Mouse (Mus musculus): Measurements from ENCODE around the gene Tubb4b. TPM values are rescaled to one million over a fixed set of nuclear protein-coding genes. Genes with fewer than 3 reads are reported as not detected.

The Tubb4b gene
- polyA plus RNA-seq, 1 experiment from 2014 or later: 392 TPM

GRCm38 (mm10) chr2:25195211-25196156 lies 29.0 kb downstream of the Tubb4b start:
- Histone ChIP-seq H3K27ac (no peak overlapping the region), H3K9ac (replicated peaks) (no peak overlapping the region), H3K36me3 (peaks cover 25% of the 10 kb centered on the region), H3K4me1 (replicated peaks) (peaks cover 9% of the 10 kb centered on the region; the same call in 1 of the 2 replicates), H3K27me3 (peaks cover 43% of the 10 kb centered on the region), H3K4me2 (replicated peaks) (0 out of 2 replicates have a peak overlapping the region, but pooled peaks have one; percentile 3), H3K9me3 (no peaks in the 10 kb centered on the region), H3K4me3 (replicated peaks) (no peak overlapping the region)
- 22% methylated on average over 55 of the region's 55 CpGs for WGBS
- no peak for ATAC-seq

GRCm38 (mm10) chr2:25194486-25195171 lies 29.9 kb downstream of the Tubb4b start:
- Histone ChIP-seq H3K9me3 (no peaks in the 10 kb centered on the region), H3K36me3 (peaks cover 16% of the 10 kb centered on the region), H3K9ac (replicated peaks) (no peak overlapping the region), H3K27me3 (peaks cover 43% of the 10 kb centered on the region), H3K4me2 (replicated peaks) (no peak overlapping the region), H3K4me1 (replicated peaks) (peaks cover 9% of the 10 kb centered on the region; the same call in 1 of the 2 replicates), H3K4me3 (replicated peaks) (no peak overlapping the region), H3K27ac (no peak overlapping the region)
- WGBS: 83% methylated on average over 17 of the region's 17 CpGs
- no peak for ATAC-seq

GRCm38 (mm10) chr2:25194006-25194405 lies 30.5 kb downstream of the Tubb4b start:
- H3K36me3 ChIP-seq: peaks cover 11% of the 10 kb centered on the region
- no peak overlapping the region for H3K4me2 ChIP-seq (replicated peaks)
- H3K9ac ChIP-seq (replicated peaks): no peak overlapping the region
- H3K27me3 ChIP-seq: peaks cover 43% of the 10 kb centered on the region
- H3K27ac ChIP-seq: no peak overlapping the region
- H3K4me1 ChIP-seq (replicated peaks): peaks cover 9% of the 10 kb centered on the region; the same call in 1 of the 2 replicates
- no peak for ATAC-seq
- WGBS: 77% methylated on average over 5 of the region's 5 CpGs
- no peak overlapping the region for H3K4me3 ChIP-seq (replicated peaks)
- no peaks in the 10 kb centered on the region for H3K9me3 ChIP-seq

- Histone ChIP-seq H3K4me1 (replicated peaks) (peaks cover 9% of the 10 kb centered on the region; the same call in 1 of the 2 replicates), H3K27ac (no peak overlapping the region), H3K36me3 (peaks cover 6% of the 10 kb centered on the region), H3K4me2 (replicated peaks) (no peak overlapping the region), H3K27me3 (peaks cover 43% of the 10 kb centered on the region), H3K4me3 (replicated peaks) (no peak overlapping the region), H3K9me3 (no peaks in the 10 kb centered on the region), H3K9ac (replicated peaks) (no peak overlapping the region)
- WGBS: 1% methylated on average over 6 of the region's 6 CpGs
- ATAC-seq: peak; percentile 81
Observed at GRCm38 (mm10) chr2:25193330-25193770, 31.2 kb downstream of the Tubb4b start.

- no peak overlapping the region for H3K4me2 ChIP-seq (replicated peaks)
- H3K4me3 ChIP-seq (replicated peaks): no peak overlapping the region
- H3K9me3 ChIP-seq: no peaks in the 10 kb centered on the region
- H3K4me1 ChIP-seq (replicated peaks): peaks cover 41% of the 10 kb centered on the region
- no peak overlapping the region for H3K9ac ChIP-seq (replicated peaks)
- H3K36me3 ChIP-seq: no peaks in the 10 kb centered on the region
- 84% methylated on average over 6 of the region's 6 CpGs for WGBS
- ATAC-seq: no peak
- no peak overlapping the region for H3K27ac ChIP-seq
- no peaks in the 10 kb centered on the region for H3K27me3 ChIP-seq
Observed at GRCm38 (mm10) chr2:25187841-25188240, 36.7 kb downstream of the Tubb4b start.

- ATAC-seq: peak; percentile 19; the same call in 1 of the 2 replicates
Observed at GRCm38 (mm10) chr2:25186575-25186930, 37.9 kb downstream of the Tubb4b start.

GRCm38 (mm10) chr2:25185625-25186574 lies 38.6 kb downstream of the Tubb4b start:
- Histone ChIP-seq H3K9me3 (no peaks in the 10 kb centered on the region), H3K4me1 (replicated peaks) (peaks cover 59% of the 10 kb centered on the region)
- WGBS: under 1% methylated on average over 63 of the region's 64 CpGs

More at GRCm38 (mm10) chr2:25186575-25186930, 37.9 kb downstream of the Tubb4b start:
- Histone ChIP-seq H3K9me3 (no peaks in the 10 kb centered on the region), H3K36me3 (no peaks in the 10 kb centered on the region), H3K27me3 (no peaks in the 10 kb centered on the region), H3K4me2 (replicated peaks) (peak overlapping the region; percentile 65), H3K4me3 (replicated peaks) (peak overlapping the region; percentile 49), H3K27ac (peak overlapping the region; percentile 97), H3K9ac (replicated peaks) (peak overlapping the region; percentile 74; the same call in 1 of the 2 replicates), H3K4me1 (replicated peaks) (peaks cover 53% of the 10 kb centered on the region)
- WGBS: 31% methylated on average over 5 of the region's 5 CpGs

GRCm38 (mm10) chr2:25184496-25184895 lies 40.0 kb downstream of the Tubb4b start:
- H3K36me3 ChIP-seq: no peaks in the 10 kb centered on the region
- 88% methylated on average over 7 of the region's 7 CpGs for WGBS
- H3K4me1 ChIP-seq (replicated peaks): peaks cover 68% of the 10 kb centered on the region
- no peaks in the 10 kb centered on the region for H3K27me3 ChIP-seq
- H3K4me2 ChIP-seq (replicated peaks): peak overlapping the region; percentile 65
- ATAC-seq: no peak
- H3K9ac ChIP-seq (replicated peaks): no peak overlapping the region
- H3K4me3 ChIP-seq (replicated peaks): peak overlapping the region; percentile 4; the same call in 1 of the 2 replicates
- peak overlapping the region; percentile 97 for H3K27ac ChIP-seq
- no peaks in the 10 kb centered on the region for H3K9me3 ChIP-seq

More at GRCm38 (mm10) chr2:25185625-25186574, 38.6 kb downstream of the Tubb4b start:
- Histone ChIP-seq H3K9ac (replicated peaks) (peak overlapping the region; percentile 74), H3K27me3 (no peaks in the 10 kb centered on the region), H3K27ac (peak overlapping the region; percentile 97), H3K4me3 (replicated peaks) (peak overlapping the region; percentile 49), H3K4me2 (replicated peaks) (peak overlapping the region; percentile 65), H3K36me3 (no peaks in the 10 kb centered on the region)
- peak; percentile 80 for ATAC-seq

GRCm38 (mm10) chr2:25183336-25183735 lies 41.2 kb downstream of the Tubb4b start:
- H3K9ac ChIP-seq (replicated peaks): 0 out of 2 replicates have a peak overlapping the region, but pooled peaks have one; percentile 75
- H3K4me3 ChIP-seq (replicated peaks): peak overlapping the region; percentile 65
- peaks cover 79% of the 10 kb centered on the region for H3K4me1 ChIP-seq (replicated peaks)

GRCm38 (mm10) chr2:25182664-25183063 lies 41.8 kb downstream of the Tubb4b start:
- Histone ChIP-seq H3K4me1 (replicated peaks) (peaks cover 86% of the 10 kb centered on the region), H3K4me2 (replicated peaks) (peak overlapping the region; percentile 65), H3K27ac (peak overlapping the region; percentile 64), H3K9ac (replicated peaks) (peak overlapping the region; percentile 75), H3K36me3 (no peaks in the 10 kb centered on the region), H3K4me3 (replicated peaks) (peak overlapping the region; percentile 65), H3K9me3 (no peaks in the 10 kb centered on the region), H3K27me3 (no peaks in the 10 kb centered on the region)
- 0% methylated on average over 6 of the region's 6 CpGs for WGBS
- no peak for ATAC-seq

More at GRCm38 (mm10) chr2:25183336-25183735, 41.2 kb downstream of the Tubb4b start:
- Histone ChIP-seq H3K9me3 (no peaks in the 10 kb centered on the region), H3K27me3 (no peaks in the 10 kb centered on the region), H3K27ac (peak overlapping the region; percentile 64), H3K4me2 (replicated peaks) (peak overlapping the region; percentile 65), H3K36me3 (no peaks in the 10 kb centered on the region)
- WGBS: 46% methylated on average over 2 of the region's 2 CpGs
- ATAC-seq: no peak

GRCm38 (mm10) chr2:25181891-25182397 lies 42.6 kb downstream of the Tubb4b start:
- H3K27me3 ChIP-seq: no peaks in the 10 kb centered on the region
- H3K27ac ChIP-seq: peak overlapping the region; percentile 86
- H3K9ac ChIP-seq (replicated peaks): peak overlapping the region; percentile 75
- peak overlapping the region; percentile 65 for H3K4me2 ChIP-seq (replicated peaks)
- H3K4me3 ChIP-seq (replicated peaks): peak overlapping the region; percentile 65
- no peaks in the 10 kb centered on the region for H3K9me3 ChIP-seq
- WGBS: under 1% methylated on average over 17 of the region's 17 CpGs
- H3K4me1 ChIP-seq (replicated peaks): peaks cover 93% of the 10 kb centered on the region
- no peak for ATAC-seq
- H3K36me3 ChIP-seq: no peaks in the 10 kb centered on the region

Data from midbrain, embryonic 13.5 days (tissue).